Mouse (Mus musculus): ENCODE data around the gene Osbpl8.
A peak's percentile ranks its signal among the peaks of the same experiment; 100 is the strongest.

Gene Osbpl8

DNA sequence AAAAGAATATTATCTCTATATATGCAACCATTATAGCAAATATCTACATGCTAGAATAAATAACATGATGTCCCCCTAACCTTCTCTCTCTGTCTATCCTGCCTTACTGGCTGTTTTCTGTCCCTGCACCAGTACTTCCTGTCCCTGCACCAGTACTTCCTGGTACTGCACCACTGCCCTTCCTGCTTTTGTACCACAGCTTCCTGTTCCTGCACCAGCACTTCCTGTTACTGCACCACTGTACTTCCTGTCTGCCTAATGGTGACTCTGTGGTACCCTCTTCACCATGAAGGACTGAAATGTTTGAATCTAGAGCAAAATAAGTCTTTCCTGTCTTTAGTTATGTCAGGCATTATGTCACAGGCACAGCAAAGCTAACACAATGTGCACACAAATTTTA, 156.0 kb downstream of the Osbpl8 start:
- no peak for DNase-seq

- DNase-seq: no peak
Measured at GRCm38 (mm10) chr10:111327957-111328356, 163.4 kb downstream of the Osbpl8 start.

- DNase-seq: no peak
Measured at GRCm38 (mm10) chr10:111329326-111329725, 164.8 kb downstream of the Osbpl8 start.

- DNase-seq: no peak
Measured at GRCm38 (mm10) chr10:111334902-111335301, 170.3 kb downstream of the Osbpl8 start.

DNA sequence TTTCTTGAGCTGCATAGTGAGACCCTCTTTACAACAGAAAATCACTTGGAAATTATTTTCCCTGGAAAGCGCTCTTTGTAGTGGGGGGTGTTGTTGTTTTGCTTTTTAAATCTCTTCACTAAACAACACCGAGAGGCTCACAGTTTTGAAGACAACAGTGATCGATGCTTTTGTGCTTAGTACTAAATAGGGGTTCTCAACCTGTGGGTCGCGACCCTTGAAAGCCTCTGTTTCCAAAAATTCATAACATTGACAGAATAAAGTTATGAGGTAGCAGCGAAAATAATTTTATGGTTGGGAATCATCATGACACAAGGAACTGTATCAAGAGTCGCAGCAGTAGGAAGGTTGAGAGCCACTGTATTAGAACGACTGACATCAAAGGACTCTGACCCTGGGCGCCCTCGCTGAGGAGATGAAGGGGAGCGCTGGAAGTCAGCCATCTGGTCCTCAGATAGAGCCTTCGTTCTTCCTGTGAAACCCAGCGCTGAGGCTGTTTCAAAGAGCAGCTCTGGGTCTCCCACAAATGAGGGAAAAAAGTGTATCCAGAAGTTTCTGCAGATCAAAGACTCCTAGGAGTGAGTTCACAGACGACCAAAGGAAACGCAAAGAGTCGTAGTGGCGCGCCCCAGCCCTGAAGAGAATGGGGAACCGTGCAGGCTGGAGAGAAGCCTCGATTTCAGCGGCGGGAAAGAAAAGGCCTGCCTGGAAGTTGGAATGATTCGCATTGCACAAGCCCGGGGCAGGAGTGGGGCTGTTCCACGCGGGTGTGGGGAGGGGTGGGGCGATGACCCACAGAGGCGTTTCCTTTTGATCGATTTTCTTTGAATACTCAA, 171.2 kb downstream of the Osbpl8 start:
- peak; percentile 18 for DNase-seq

GRCm38 (mm10) chr10:111336353-111336713, 171.8 kb downstream of the Osbpl8 start:
- no peak for DNase-seq

GRCm38 (mm10) chr10:111339296-111339695, 174.7 kb downstream of the Osbpl8 start:
- DNase-seq: no peak

GRCm38 (mm10) chr10:111341761-111342160, 177.2 kb downstream of the Osbpl8 start:
- no peak for DNase-seq

- no peak for DNase-seq
Measured at GRCm38 (mm10) chr10:111343555-111343954, 179.0 kb downstream of the Osbpl8 start.
